Mouse (Mus musculus) liver, embryonic 14.5 days (tissue): ENCODE results near the gene Scube3. TPM values are rescaled to one million over a fixed set of nuclear protein-coding genes. Genes with fewer than 3 reads are reported as not detected.
A peak's percentile ranks its signal among the peaks of the same experiment; 100 is the strongest.
"Not testable (repeated sequence)": the region's sequence is repeated elsewhere in the genome, so short reads cannot be mapped to it uniquely, and the experiment has no call there.

Source experiments
- ATAC-seq: fragments of 200-750 bp; cut with Nextera tagmentation; 2 replicates; pipeline ENCODE4 v1.8.0; 2017; ENCODE audit warnings: moderate number of reproducible peaks, mild to moderate bottlenecking, moderate library complexity; ENCODE audit not compliant: insufficient read depth
- DNase-seq, 3 experiments: peaks; one replicate each; pipeline ENCODE4 v3.0.0-alpha.2; 2012 to 2013; ENCODE audit warnings: low read depth in 3 of 3, low spot score in 3 of 3
- H3K27ac ChIP-seq: fragments of 300-500 bp; sonication (generic); 2 replicates; pipeline ENCODE4 v1.5.1; 2014; ENCODE audit warnings: moderate library complexity, mild to moderate bottlenecking, control low read depth, inconsistent platforms
- H3K27me3 ChIP-seq: fragments of 300-500 bp; sonication (generic); 2 replicates; pipeline ENCODE4 v1.6.1; 2014; ENCODE audit warnings: mild to moderate bottlenecking, low read length, moderate library complexity; ENCODE audit not compliant: control insufficient read depth, insufficient read depth
- H3K36me3 ChIP-seq: fragments of 300-500 bp; sonication (generic); replicated peaks from 2 replicates; pipeline ENCODE4 v1.6.1; 2014; ENCODE audit warnings: low read depth; ENCODE audit not compliant: control insufficient read depth, insufficient read depth
- H3K4me1 ChIP-seq, 2 experiments: fragments of 200-500 bp in 1 of 2; fragments of 300-500 bp in 1 of 2; sonication (generic) in 1 of 2; replicated peaks; 2 replicates each; pipeline ENCODE4 v1.6.1; 2012 to 2014; ENCODE audit warnings: antibody characterized with exemption in 1 of 2, inconsistent platforms in 1 of 2, low read length in 1 of 2; ENCODE audit not compliant: control insufficient read depth in 2 of 2, insufficient read depth in 2 of 2
- H3K4me2 ChIP-seq: fragments of 300-500 bp; sonication (generic); 2 replicates; pipeline ENCODE4 v1.6.1; 2014; ENCODE audit warnings: low read depth, mild to moderate bottlenecking, control low read depth, moderate library complexity
- H3K4me3 ChIP-seq, 2 experiments: fragments of 200-500 bp in 1 of 2; fragments of 300-500 bp in 1 of 2; sonication (generic) in 1 of 2; 2 replicates each; pipeline ENCODE4 v1.5.1; 2012 to 2014; ENCODE audit warnings: low read depth in 2 of 2, low read length in 2 of 2, mild to moderate bottlenecking in 2 of 2, control low read depth in 1 of 2, inconsistent platforms in 1 of 2, moderate library complexity in 1 of 2; ENCODE audit not compliant: insufficient read depth in 1 of 2
- H3K9ac ChIP-seq: fragments of 300-500 bp; sonication (generic); replicated peaks from 2 replicates; pipeline ENCODE4 v1.6.1; 2014; ENCODE audit warnings: mild to moderate bottlenecking, control low read depth, moderate library complexity
- H3K9me3 ChIP-seq: fragments of 300-500 bp; sonication (generic); 2 replicates; pipeline ENCODE4 v1.6.1; 2016; ENCODE audit warnings: low read length, mixed read lengths; ENCODE audit not compliant: control insufficient read depth
- CTCF ChIP-seq: IDR thresholded peaks from 2 replicates; pipeline ENCODE4 v1.5.1; 2016; ENCODE audit warnings: antibody characterized with exemption, low read depth, control low read depth
- EP300 ChIP-seq: IDR thresholded peaks from 2 replicates; pipeline ENCODE4 v1.6.1; 2016; ENCODE audit warnings: antibody characterized with exemption, low read depth
- whole genome bisulfite sequencing: fragments of 180-500 bp; shearing (Covaris S2); extraction: QIAGEN DNeasy Blood & Tissue Kit; methylation state at CpG from one replicate; pipeline ENCODE4 v1.1.7; 2014; ENCODE audit not compliant: insufficient replicate concordance; 5-methylcytosine and 5-hydroxymethylcytosine counted together
- polyA plus RNA-seq, 2 experiments: library from polyadenylated mRNA; depleted of rRNA in 1 of 2; stranded (reverse) in 1 of 2; unstranded in 1 of 2; fragments of >200 nt; fragmentation: Nextera tagmentation in 1 of 2; extraction: Ambion mirVana in 1 of 2; gene quantifications; 2 replicates each; pipeline versions ENCODE4 v1.2.1 to v1.2.3; 2012 to 2014

The Scube3 gene
- polyA plus RNA-seq, 2 experiments, result 0.23 to 0.33 TPM

GRCm38 (mm10) chr17:28211921-28212341, 70.0 kb downstream of the Scube3 start:
- TF ChIP-seq CTCF (no peak), EP300 (no peak)
- Histone ChIP-seq H3K27me3 (no peaks in the 10 kb centered on the region), H3K4me1 (peaks cover 0 to 15% of the 10 kb centered on the region in 2 experiments; a peak in 3 of 4 replicates), H3K27ac (no peak overlapping the region), H3K36me3 (no peaks in the 10 kb centered on the region), H3K4me2 (no peak overlapping the region), H3K4me3 (no peak overlapping the region), H3K9me3 (no peaks in the 10 kb centered on the region), H3K9ac (no peak overlapping the region)
- DNase-seq (no peak), ATAC-seq (peak; percentile 24; the same call in 1 of the 2 replicates)
- 17% methylated on average over 6 of the region's 6 CpGs for WGBS

- Histone ChIP-seq H3K36me3 (no peaks in the 10 kb centered on the region), H3K4me2 (no peak overlapping the region), H3K9ac (no peak overlapping the region), H3K4me3 (no peak overlapping the region), H3K27ac (no peak overlapping the region), H3K9me3 (no peaks in the 10 kb centered on the region), H3K27me3 (no peaks in the 10 kb centered on the region), H3K4me1 (peaks cover 0 to 13% of the 10 kb centered on the region in 2 experiments; a peak in 3 of 4 replicates)
- WGBS, result 44% methylated on average over 9 of the region's 9 CpGs
- TF ChIP-seq EP300 (no peak), CTCF (no peak)
- ATAC-seq (no peak), DNase-seq (no peak)
Measured at GRCm38 (mm10) chr17:28212391-28212790, 70.5 kb downstream of the Scube3 start.

- no peak overlapping the region for H3K9ac ChIP-seq
- ATAC-seq, result no peak
- H3K4me2 ChIP-seq, result no peak overlapping the region
- 21% methylated on average over 4 of the region's 4 CpGs for WGBS
- H3K4me1 ChIP-seq, result peaks cover 0 to 16% of the 10 kb centered on the region in 2 experiments; a peak in 3 of 4 replicates
- no peaks in the 10 kb centered on the region for H3K27me3 ChIP-seq
- TF ChIP-seq CTCF, result peak; percentile 72
- no peak for TF ChIP-seq EP300
- no peaks in the 10 kb centered on the region for H3K9me3 ChIP-seq
- no peaks in the 10 kb centered on the region for H3K36me3 ChIP-seq
- no peak for DNase-seq
- H3K4me3 ChIP-seq, result no peak overlapping the region
- H3K27ac ChIP-seq, result no peak overlapping the region
Measured at GRCm38 (mm10) chr17:28213236-28213635, 71.3 kb downstream of the Scube3 start.

DNA sequence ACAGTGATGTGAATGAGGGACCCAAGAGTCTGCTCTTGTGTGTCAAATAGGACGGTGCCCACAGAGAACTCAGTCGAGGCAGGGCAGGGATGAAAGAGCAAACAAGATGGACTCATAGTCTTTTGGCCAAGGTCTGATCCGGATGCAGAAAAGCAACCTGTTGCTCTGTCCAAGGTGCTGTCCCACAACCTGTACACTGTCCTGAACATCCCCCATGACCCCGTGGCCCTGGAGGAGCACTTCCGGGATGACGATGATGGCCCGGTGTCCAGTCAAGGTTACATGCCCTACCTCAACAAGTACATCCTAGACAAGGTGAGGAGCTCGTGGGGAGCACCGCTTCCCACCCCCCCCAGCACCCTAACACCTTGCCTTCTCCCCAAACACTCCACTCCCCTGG, 74.8 kb downstream of the Scube3 start:
- no peak overlapping the region for H3K9ac ChIP-seq
- 76% methylated on average over 9 of the region's 9 CpGs for WGBS
- no peaks in the 10 kb centered on the region for H3K27me3 ChIP-seq
- H3K4me3 ChIP-seq, result no peak overlapping the region
- ATAC-seq (no peak), DNase-seq (no peak)
- H3K4me1 ChIP-seq, result peaks cover 0 to 14% of the 10 kb centered on the region in 2 experiments; a peak in 3 of 4 replicates
- no peaks in the 10 kb centered on the region for H3K9me3 ChIP-seq
- H3K4me2 ChIP-seq, result no peak overlapping the region
- H3K36me3 ChIP-seq, result no peaks in the 10 kb centered on the region
- no peak overlapping the region for H3K27ac ChIP-seq
- TF ChIP-seq EP300, result no peak
- no peak for TF ChIP-seq CTCF

DNA sequence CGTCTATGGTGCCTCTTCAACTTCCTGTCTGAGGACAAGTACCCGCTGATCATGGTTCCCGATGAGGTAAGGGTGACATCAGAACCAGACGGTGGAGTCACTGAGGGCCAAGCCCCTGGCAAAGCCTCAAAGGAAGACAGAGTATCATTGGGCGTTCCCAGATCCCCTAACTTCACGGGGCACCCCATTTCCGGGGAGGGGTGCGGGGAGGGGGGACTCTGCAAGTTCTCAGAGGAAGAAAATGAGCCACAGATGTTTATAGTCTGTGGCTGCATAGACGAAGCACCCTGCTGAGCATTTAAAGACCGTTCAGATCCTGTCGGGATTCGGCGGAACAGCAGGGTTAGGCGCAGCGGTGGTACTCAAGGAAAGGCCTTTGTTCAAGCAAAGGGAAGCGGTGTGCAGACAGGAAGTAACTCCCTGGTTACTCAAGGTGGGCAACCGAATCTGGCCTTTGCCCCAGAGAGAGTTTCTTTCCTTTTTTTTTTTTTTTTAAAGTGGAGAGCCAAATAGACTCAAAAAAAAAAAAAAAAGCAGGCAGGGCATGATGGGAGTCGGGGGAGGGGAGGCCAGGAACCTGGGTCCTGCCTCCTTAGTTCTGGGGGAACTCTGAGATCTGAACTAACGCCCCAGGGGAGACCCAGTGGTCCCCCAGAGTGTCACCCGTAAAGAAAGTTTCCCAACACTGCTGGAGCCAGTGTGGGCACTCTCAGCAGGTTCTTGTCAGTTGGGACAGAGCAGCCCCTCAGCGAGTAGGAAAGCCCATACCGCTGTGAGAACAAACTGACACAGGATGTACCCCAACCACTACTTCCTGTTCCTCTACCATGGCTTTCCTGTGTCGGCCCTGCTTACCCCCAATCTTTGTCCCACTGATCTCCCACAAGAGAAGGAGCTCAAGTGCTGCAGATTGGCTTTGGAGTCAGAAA, 76.0 kb downstream of the Scube3 start:
- no peak for TF ChIP-seq EP300
- TF ChIP-seq CTCF, result no peak
- ATAC-seq (no peak), DNase-seq (no peak)
- H3K4me1 ChIP-seq, result peaks cover 2 to 9% of the 10 kb centered on the region in 2 experiments; a peak in 3 of 4 replicates
- no peaks in the 10 kb centered on the region for H3K36me3 ChIP-seq
- no peak overlapping the region for H3K27ac ChIP-seq
- peak overlapping the region; percentile 45 for H3K4me2 ChIP-seq
- H3K9ac ChIP-seq, result peak overlapping the region; percentile 21; the same call in 1 of the 2 replicates
- H3K9me3 ChIP-seq, result no peaks in the 10 kb centered on the region
- H3K4me3 ChIP-seq, result peak overlapping the region in 1 of 2 experiments; percentile 12; a peak in 1 of 4 replicates
- H3K27me3 ChIP-seq, result no peaks in the 10 kb centered on the region
- WGBS, result 14% methylated on average over 23 of the region's 23 CpGs

GRCm38 (mm10) chr17:28222463-28222862, 80.5 kb downstream of the Scube3 start:
- not testable (repeated sequence) for H3K4me2 ChIP-seq, H3K9ac ChIP-seq, H3K9me3 ChIP-seq, H3K27me3 ChIP-seq, H3K27ac ChIP-seq, H3K4me3 ChIP-seq, DNase-seq, H3K36me3 ChIP-seq, ATAC-seq
- 77% methylated on average over 10 of the region's 10 CpGs for WGBS
- H3K4me1 ChIP-seq, result peaks cover 14 to 16% of the 10 kb centered on the region in 2 experiments
